23 mouse cellular contexts compared by ENCODE assay signal in genomic region chr1:12010607-12011006, GRCm38 (mm10).
DNase-seq lines count a peak whose midpoint lies in the region; ATAC-seq and TF ChIP-seq lines count a peak whose summit lies in the region.
"Had no signal": no experiment of that assay in that cellular context is flagged by ENCODE, and none has a peak within 500 bp of the region (broad histone marks: within the 10 kb centered on the region; RNA-seq: fewer than 3 reads in every experiment).

No protein-coding gene starts in this region.

- no peaks in the 10 kb centered on the region for H3K36me3 ChIP-seq in midbrain, postnatal 0 days (ENCODE audit: insufficient read depth, low read length)
- no peaks in the 10 kb centered on the region for H3K36me3 ChIP-seq in midbrain, embryonic 14.5 days (ENCODE audit: control insufficient read depth, insufficient read depth, low read length)
- H3K36me3 ChIP-seq: embryonic facial prominence, embryonic 13.5 days; heart, embryonic 15.5 days; stomach, embryonic 15.5 days had no signal

- no peak overlapping the region for H3K4me3 ChIP-seq in midbrain, postnatal 0 days (ENCODE audit: low read depth, low read length)
- H3K4me3 ChIP-seq in midbrain, embryonic 14.5 days (replicated peaks; ENCODE audit: low read depth, low read length): no peak overlapping the region
- H3K4me3 ChIP-seq: embryonic facial prominence, embryonic 13.5 days; gastrocnemius, adult 2 months; heart, embryonic 15.5 days; stomach, embryonic 15.5 days had no signal

- H3K9ac ChIP-seq in midbrain, postnatal 0 days (replicated peaks; ENCODE audit: low read length, poor library complexity, severe bottlenecking): no peak overlapping the region
- no peak overlapping the region for H3K9ac ChIP-seq in midbrain, embryonic 14.5 days (replicated peaks; ENCODE audit: low read length)
- H3K9ac ChIP-seq: embryonic facial prominence, embryonic 13.5 days; heart, embryonic 15.5 days; hindbrain, embryonic 14.5 days; stomach, embryonic 15.5 days had no signal

- intact Hi-C loops in left cerebral cortex, postnatal 14 days (cut with DNase I): no loop called here

- peak; percentile 44; the same call in 1 of the 2 replicates for ATAC-seq in midbrain, postnatal 0 days (ENCODE audit: low FRiP score)
- no peak for ATAC-seq in midbrain, embryonic 14.5 days (ENCODE audit: low FRiP score, low TSS enrichment)
- ATAC-seq: activated CD4-positive, CD25-positive, alpha-beta regulatory T cell, adult 4 months; forebrain, embryonic 16.5 days; inflammation-experienced regulatory T-cells, adult 6 months; midbrain, embryonic 16.5 days had no signal

- DNase-seq in midbrain, postnatal 0 days (ENCODE audit: low spot score): no peak
- no peak for DNase-seq in midbrain, embryonic 14.5 days
- DNase-seq in frontal cortex, adult 2 months (ENCODE audit: extremely low spot score in 1 of 2, low spot score in 1 of 2): peak; percentile 60 to 76
- peak; percentile 41 to 78 for DNase-seq in left cerebral cortex, postnatal 14 days (ENCODE audit: low spot score in 2 of 2)
- DNase-seq in telencephalon, adult 2 months (ENCODE audit: low read depth, low spot score): peak; percentile 85
- no peak for DNase-seq in embryo, embryonic 9.5 days (ENCODE audit: extremely low spot score)
- DNase-seq in gastrocnemius, postnatal 25 days: no peak
- DNase-seq: adrenal gland, adult 8-10 months; cerebellum, adult 18-20 months; cerebellum, postnatal 14 days; gastrocnemius, adult 2 months; heart, postnatal 36 days; kidney, adult 2 months had no signal

- no peak for TF ChIP-seq CTCF in midbrain, postnatal 0 days (IDR thresholded peaks at IDR 0.05)

- no peak overlapping the region for H3K4me2 ChIP-seq in midbrain, postnatal 0 days (ENCODE audit: low read depth, low read length, poor library complexity, severe bottlenecking)
- no peak overlapping the region for H3K4me2 ChIP-seq in midbrain, embryonic 14.5 days (ENCODE audit: low read length)
- H3K4me2 ChIP-seq: embryonic facial prominence, embryonic 13.5 days; heart, embryonic 15.5 days; hindbrain, embryonic 14.5 days; stomach, embryonic 15.5 days had no signal

- H3K9me3 ChIP-seq in midbrain, postnatal 0 days (ENCODE audit: low read length): no peaks in the 10 kb centered on the region
- H3K9me3 ChIP-seq in midbrain, embryonic 14.5 days (ENCODE audit: control insufficient read depth, low read length): no peaks in the 10 kb centered on the region
- H3K9me3 ChIP-seq: embryonic facial prominence, embryonic 13.5 days; heart, embryonic 15.5 days; stomach, embryonic 15.5 days had no signal

- no peaks in the 10 kb centered on the region for H3K4me1 ChIP-seq in midbrain, postnatal 0 days (ENCODE audit: insufficient read depth, low read length)
- H3K4me1 ChIP-seq in midbrain, embryonic 14.5 days (ENCODE audit: control insufficient read depth, insufficient read depth, low read length): no peaks in the 10 kb centered on the region
- H3K4me1 ChIP-seq: heart, embryonic 15.5 days; stomach, embryonic 15.5 days had no signal

- H3K27ac ChIP-seq in midbrain, postnatal 0 days (ENCODE audit: low read depth, low read length): no peak overlapping the region
- no peak overlapping the region for H3K27ac ChIP-seq in midbrain, embryonic 14.5 days (replicated peaks; ENCODE audit: low read depth, low read length)
- H3K27ac ChIP-seq: embryonic facial prominence, embryonic 13.5 days; gastrocnemius, adult 2 months; heart, embryonic 15.5 days; hindbrain, embryonic 14.5 days; kidney, postnatal 0 days; macrophage had no signal

- H3K27me3 ChIP-seq in midbrain, postnatal 0 days (ENCODE audit: insufficient read depth, low read length): no peaks in the 10 kb centered on the region
- no peaks in the 10 kb centered on the region for H3K27me3 ChIP-seq in midbrain, embryonic 14.5 days (ENCODE audit: control insufficient read depth, insufficient read depth, low read length)
- H3K27me3 ChIP-seq: embryonic facial prominence, embryonic 13.5 days; heart, embryonic 15.5 days; stomach, embryonic 15.5 days had no signal

- 67% methylated on average over 1 of the region's 1 CpGs for WGBS in midbrain, postnatal 0 days
- 79% methylated on average over 1 of the region's 1 CpGs for WGBS in midbrain, embryonic 14.5 days

Comparison
In these comparisons a context has a peak if more than half of its experiments do, and no peak if none do; other contexts are left out.
1. DNase-seq: peak in frontal cortex, adult 2 months (2 of 2), left cerebral cortex, postnatal 14 days (2 of 2) and telencephalon, adult 2 months (single experiment); none in midbrain, postnatal 0 days (single experiment), midbrain, embryonic 14.5 days (single experiment), embryo, embryonic 9.5 days (single experiment) and gastrocnemius, postnatal 25 days (single experiment).